Mouse (Mus musculus) brain, embryonic 14.5 days (tissue): ENCODE measurements at regions not wholly inside any gene's neighbourhood (a gene's known extent, or its start where the extent isn't known, plus 50 kb on each side); places are given as distances from the start of the nearest gene placed in this dataset.

Experiments
- DNase-seq: peaks from one replicate; pipeline ENCODE4 v3.0.0-alpha.2; 2011; ENCODE audit warnings: low read depth
- CTCF ChIP-seq: fragments of 200-500 bp; IDR thresholded peaks from 2 replicates; pipeline ENCODE4 v1.5.1; 2012; ENCODE audit warnings: inconsistent platforms, mild to moderate bottlenecking, moderate library complexity, borderline replicate concordance; ENCODE audit not compliant: insufficient read depth, insufficient read length; ENCODE audit errors: extremely low read depth
- POLR2A ChIP-seq: fragments of 200-500 bp; IDR thresholded peaks from 2 replicates; pipeline ENCODE4 v1.6.1; 2012; ENCODE audit warnings: mild to moderate bottlenecking, inconsistent platforms, borderline replicate concordance; ENCODE audit not compliant: poor library complexity, insufficient read depth, insufficient read length, severe bottlenecking; ENCODE audit errors: extremely low read depth

DNA sequence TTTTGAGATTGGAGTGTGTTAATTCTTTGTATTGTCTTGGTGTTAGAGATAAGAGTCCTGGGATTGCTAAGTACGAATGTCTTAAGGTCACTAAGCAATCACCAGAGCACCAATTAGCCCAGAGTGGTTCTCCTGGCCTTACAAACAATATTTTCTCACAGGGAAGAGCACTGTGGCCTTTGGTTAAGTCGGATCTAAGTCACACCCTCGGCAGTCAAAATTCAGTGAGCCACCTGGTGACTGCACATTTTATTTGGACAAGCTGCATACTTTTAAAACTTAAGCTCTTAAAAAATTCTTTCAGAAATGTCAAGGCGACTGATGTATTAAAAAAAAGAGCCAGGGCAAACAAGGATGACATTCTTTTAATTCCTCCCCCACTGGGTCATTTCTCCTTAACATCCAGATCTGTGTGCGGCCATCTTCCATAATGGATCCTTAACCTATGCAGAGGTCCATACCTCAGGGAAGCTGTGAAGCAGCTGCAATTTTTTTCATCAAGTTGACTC is 60.9 kb upstream of the Foxa2 start:
- TF ChIP-seq POLR2A: no peak
- no peak for TF ChIP-seq CTCF

DNA sequence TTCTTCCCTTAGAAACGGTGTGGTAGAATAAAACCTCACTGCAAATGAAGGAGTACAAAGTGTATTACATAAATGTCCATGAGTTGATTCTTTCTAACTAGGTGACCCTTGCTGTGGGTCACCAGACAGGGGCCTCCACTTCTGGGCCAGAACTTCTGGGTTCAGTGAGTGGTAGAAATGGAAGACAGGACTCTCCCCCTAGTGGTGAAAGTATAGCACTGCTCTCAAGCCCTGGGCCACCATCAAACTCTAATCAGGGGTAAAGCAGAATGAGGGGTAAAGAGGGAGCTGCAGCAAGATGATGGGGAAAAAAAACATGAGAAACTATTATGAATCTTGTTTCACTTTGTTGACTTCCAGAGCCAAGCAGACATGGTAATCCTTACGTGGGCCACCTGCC is 63.4 kb upstream of the Foxa2 start:
- TF ChIP-seq POLR2A (no peak), CTCF (peak; percentile 61; the same call in 1 of the 2 replicates)
- DNase-seq: no peak

More for the DNA sequence above, 60.9 kb upstream of the Foxa2 start:
- no peak for DNase-seq

DNA sequence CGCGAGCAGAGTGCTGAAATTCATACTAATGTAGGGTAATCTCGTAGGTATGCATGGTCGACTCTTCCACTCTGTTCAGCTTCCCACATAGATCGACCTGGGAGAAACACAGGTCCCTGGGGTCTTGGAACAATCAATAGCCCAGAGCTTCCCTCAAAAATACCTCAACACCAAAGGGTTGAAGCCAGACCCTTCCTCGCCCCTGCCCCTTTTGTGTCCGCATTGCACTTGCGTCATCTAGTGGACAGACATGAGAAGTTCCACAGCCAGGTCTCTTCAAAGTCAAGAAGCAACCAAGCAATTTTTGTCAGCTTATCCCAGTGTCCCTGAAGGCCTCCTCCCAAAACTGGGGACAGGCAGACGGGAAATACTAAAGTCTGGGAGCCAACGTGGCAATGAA is 65.1 kb upstream of the Foxa2 start:
- TF ChIP-seq POLR2A: no peak
- TF ChIP-seq CTCF: peak; percentile 90
- DNase-seq: peak; percentile 63

DNA sequence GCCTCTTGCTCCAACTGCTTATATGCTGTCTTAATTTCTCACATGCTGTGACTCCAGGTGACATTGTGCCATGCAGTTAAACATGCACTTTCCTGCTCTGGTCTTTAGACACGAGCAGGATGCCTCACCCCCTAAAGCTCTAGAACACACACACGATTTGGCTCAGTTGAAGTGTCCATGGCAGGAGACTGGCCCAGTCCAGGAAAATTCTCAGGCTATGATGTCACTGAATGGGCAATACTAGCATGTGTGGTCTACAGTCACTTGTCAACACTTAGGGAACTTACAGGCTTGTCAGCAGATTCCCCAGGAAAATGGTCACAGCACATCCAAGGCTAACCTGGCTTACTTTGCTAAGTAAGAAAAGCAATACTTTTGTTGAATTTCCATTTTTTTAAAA is 66.4 kb upstream of the Foxa2 start:
- no peak for DNase-seq
- TF ChIP-seq POLR2A: no peak
- no peak for TF ChIP-seq CTCF

DNA sequence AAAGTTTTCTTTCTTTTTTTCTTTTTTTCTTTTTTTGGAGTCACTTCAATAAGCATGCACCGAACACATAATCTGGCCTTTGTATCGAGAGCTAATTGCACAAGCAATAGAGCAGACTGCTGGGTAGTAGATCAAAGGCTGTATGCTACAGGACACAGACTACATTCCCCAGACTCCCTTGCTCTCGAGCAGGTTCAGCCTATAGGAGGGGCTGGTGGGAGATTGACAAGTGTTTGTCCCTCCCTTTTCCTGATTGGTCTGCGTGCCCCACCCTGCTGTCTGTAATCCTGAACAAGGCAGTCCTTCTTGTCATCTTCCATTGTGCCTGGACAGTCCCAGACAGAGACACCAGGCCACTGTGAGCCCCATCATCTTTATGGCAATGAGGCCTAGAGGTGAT is 67.8 kb upstream of the Foxa2 start:
- peak; percentile 74 for DNase-seq
- TF ChIP-seq CTCF (no peak), POLR2A (no peak)

DNA sequence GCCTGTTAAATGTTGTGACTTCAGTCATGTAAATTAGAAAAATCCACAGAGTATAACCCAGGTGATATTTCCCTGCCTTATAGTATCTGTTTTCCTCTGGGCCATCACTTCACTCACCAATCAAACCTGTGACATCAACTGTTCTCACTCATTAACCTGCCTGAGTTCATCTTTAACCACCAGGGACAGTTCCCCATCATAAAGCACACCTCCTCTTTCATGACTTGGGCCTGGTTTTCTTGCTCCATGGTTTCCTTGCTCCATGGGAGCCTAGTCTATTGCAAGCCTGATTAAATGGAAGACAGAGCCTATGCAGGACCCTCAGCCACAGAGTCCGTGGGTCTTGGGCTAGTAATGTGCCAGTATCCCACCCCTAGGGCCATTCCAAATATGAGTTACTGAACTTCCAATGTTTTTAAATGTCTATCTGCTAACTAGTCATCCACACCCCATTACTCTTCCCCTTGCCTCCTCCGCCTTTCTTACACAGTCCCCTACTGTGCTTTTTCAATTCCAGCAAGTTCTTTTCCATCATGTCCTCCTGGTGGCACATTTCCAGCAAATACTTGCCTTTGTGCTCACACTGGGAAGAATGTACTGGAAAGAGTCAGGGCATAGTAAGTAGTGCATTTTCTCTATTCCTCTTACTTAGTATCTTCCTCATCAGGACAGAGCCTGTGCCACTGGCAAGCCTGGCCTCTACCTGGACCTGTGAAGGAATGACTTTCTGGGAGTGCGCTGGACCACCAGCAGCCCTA is 69.4 kb upstream of the Foxa2 start:
- TF ChIP-seq CTCF (no peak), POLR2A (no peak)

DNA sequence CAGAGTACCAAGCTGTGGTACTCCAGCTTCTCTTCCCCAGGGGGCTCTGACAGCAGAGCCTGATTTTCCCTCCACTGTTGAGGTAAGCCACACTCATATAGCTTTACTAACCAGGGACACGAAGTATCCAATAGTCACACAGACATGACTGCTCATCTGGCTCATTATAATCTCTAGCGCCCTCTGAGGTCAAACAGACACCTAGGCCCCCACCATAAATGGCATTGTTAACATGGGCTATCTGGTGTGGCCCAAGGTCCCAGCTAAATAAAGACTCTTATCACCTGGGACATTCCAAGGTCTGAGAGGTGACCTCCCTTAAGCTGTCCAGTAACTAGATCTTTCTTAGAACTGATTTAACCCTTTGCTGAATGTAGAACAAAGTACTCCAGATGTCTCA is 70.7 kb upstream of the Foxa2 start:
- TF ChIP-seq CTCF (no peak), POLR2A (no peak)
- no peak for DNase-seq

More for the DNA sequence above, 69.4 kb upstream of the Foxa2 start:
- no peak for DNase-seq

DNA sequence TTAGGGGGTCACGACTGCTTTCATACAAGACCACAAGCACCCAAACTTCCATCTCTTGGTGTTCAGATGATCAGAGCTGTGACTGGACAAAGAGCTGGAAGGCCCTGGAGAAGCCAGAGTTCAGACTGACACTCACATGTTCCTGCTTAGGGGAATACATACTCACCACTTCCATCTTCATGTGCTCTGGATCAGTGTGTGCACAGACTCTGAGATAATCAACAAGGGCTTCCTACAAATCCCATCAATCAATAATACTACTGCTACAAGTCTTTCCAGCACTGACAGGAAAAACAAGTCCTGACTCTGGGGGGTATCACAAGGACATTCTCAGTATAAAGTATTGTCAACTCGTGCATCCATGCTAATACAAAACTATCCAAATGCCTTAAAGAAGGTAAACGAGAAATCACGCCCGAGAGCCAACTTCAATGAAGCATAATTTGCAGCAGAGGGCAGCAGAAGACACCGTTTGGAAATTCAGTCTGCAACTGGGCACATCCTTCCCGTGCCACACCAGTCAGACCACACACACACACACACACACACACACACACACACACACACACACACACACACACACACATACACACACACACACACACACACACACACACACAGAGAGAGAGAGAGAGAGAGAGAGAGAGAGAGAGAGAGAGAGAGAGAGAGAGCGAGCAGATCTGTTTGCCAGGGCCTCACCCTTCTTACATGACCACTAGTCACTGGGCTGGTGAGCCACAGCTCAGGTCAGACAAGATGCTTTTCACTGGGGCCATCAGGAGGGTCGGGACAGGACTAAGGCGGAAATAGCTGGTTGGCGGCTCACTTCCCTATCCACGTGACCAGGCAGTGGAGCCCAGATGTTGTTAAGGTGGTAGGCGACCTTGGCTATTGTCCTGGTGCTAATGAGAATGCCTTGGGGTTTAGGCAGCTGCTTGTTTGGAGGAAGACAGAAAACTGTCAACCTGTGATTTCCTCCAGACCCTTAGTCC is 75.4 kb upstream of the Foxa2 start:
- no peak for TF ChIP-seq POLR2A
- TF ChIP-seq CTCF: peak; percentile 77

DNA sequence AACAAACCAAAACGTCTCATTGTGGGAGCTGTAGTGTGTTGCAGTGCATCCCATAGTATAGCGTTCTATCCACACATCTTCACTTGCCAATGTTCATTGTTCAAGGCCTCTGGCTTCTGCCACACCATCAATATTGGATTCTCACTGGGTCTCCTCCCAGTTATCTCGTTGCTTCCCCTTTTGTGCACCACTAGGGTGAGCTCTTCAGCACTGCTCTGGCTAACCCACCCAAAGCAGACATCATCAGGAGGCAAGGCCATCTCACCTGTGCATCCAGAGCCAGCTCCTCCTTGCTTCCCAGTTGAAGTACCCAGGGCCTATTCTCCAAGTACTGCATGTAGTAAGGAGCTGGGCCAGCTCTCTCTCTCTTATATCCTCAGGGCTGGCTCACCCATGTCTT is 77.0 kb upstream of the Foxa2 start:
- DNase-seq: peak; percentile 8
- TF ChIP-seq POLR2A (no peak), CTCF (peak; percentile 22; the same call in 1 of the 2 replicates)

More for the DNA sequence above, 75.4 kb upstream of the Foxa2 start:
- peak; percentile 81 for DNase-seq

DNA sequence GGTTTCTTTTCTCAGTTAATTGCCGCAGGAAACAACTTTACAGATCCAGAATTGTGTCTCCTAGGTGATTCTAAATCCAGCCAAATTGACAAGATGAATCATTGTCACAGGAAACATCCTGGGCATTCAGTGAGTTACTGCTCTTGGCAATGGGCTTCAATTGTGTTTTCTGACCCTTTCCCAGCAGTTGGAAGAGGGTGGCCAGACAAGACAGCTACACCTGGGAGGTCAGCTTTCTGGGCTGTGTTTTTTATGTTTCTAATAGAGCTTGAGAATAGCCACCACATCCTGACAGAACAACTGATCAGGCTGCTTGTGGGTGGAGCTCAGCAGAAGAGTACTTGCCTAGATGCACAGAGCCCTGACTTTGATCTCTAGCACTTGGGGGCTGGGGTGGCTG is 87.0 kb upstream of the Foxa2 start:
- no peak for TF ChIP-seq CTCF
- no peak for TF ChIP-seq POLR2A
- DNase-seq: no peak

DNA sequence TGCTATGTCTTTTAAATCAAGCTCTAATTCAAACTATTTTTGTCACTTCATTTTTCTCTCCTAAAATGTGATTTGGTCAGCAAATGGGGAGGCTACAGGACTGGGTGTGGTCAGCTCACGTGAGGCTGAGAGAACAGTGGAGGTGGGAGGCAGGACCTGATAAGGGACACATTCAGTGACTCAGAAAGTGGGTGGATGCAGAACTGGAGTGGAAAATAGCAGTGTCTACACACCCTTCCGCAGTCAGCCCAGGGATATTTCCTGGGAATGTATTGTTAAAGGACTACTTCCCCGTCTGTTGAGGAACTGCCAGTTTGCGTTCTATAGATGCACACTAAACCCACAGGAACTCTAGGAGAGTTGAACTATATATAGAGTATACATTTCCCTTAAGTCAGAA is 95.2 kb upstream of the Foxa2 start:
- DNase-seq: no peak
- TF ChIP-seq POLR2A (no peak), CTCF (no peak)
